Mouse (Mus musculus) G1E (cell line): ENCODE measurements at regions not wholly inside any gene's neighbourhood (a gene's known extent, or its start where the extent isn't known, plus 50 kb on each side); places are given as distances from the start of the nearest gene placed in this dataset.

ENCODE experiments used
- CTCF ChIP-seq: IDR thresholded peaks from 2 replicates; pipeline ENCODE4 v1.5.1; 2012; ENCODE audit warnings: low read depth, low read length, inconsistent platforms, mixed read lengths
- GATA1 ChIP-seq: IDR thresholded peaks from 2 replicates; pipeline ENCODE4 v1.6.1; 2012; ENCODE audit warnings: borderline replicate concordance, low read length, inconsistent platforms, mixed read lengths

GRCm38 (mm10) chr14:53545351-53545750 lies 708.6 kb downstream of the Dad1 start:
- no peak for TF ChIP-seq CTCF
- TF ChIP-seq GATA1, result no peak
